Mouse (Mus musculus) intestine, embryonic 16.5 days (tissue): ENCODE measurements around the gene Hmx2. TPM values are rescaled to one million over a fixed set of nuclear protein-coding genes. Genes with fewer than 3 reads are reported as not detected.
A peak's percentile ranks its signal among the peaks of the same experiment; 100 is the strongest.

Source experiments
- ATAC-seq: fragments of 200-750 bp; cut with Nextera tagmentation; 2 replicates; pipeline ENCODE4 v1.8.0; 2017; ENCODE audit warnings: moderate TSS enrichment, moderate library complexity
- H3K27ac ChIP-seq: fragments of 300-500 bp; sonication (generic); 2 replicates; pipeline ENCODE4 v1.5.1; 2014; ENCODE audit warnings: mild to moderate bottlenecking, low read length
- H3K27me3 ChIP-seq: fragments of 300-500 bp; sonication (generic); replicated peaks from 2 replicates; pipeline ENCODE4 v1.6.1; 2014; ENCODE audit warnings: low read length, control low read depth, mixed read lengths; ENCODE audit not compliant: control insufficient read depth, insufficient read depth
- H3K36me3 ChIP-seq: fragments of 300-500 bp; sonication (generic); 2 replicates; pipeline ENCODE4 v1.6.1; 2014; ENCODE audit warnings: low read length, control low read depth; ENCODE audit not compliant: control insufficient read depth, insufficient read depth
- H3K4me1 ChIP-seq: fragments of 300-500 bp; sonication (generic); 2 replicates; pipeline ENCODE4 v1.6.1; 2014; ENCODE audit warnings: low read length, control low read depth, mixed read lengths; ENCODE audit not compliant: control insufficient read depth, insufficient read depth
- H3K4me2 ChIP-seq: fragments of 300-500 bp; sonication (generic); 2 replicates; pipeline ENCODE4 v1.6.1; 2014; ENCODE audit warnings: low read depth, low read length, control low read depth
- H3K4me3 ChIP-seq: fragments of 300-500 bp; sonication (generic); 2 replicates; pipeline ENCODE4 v1.5.1; 2014; ENCODE audit warnings: mild to moderate bottlenecking, low read length
- H3K9ac ChIP-seq: fragments of 300-500 bp; sonication (generic); 2 replicates; pipeline ENCODE4 v1.6.1; 2014; ENCODE audit warnings: low read depth, low read length
- H3K9me3 ChIP-seq: fragments of 300-500 bp; sonication (generic); 2 replicates; pipeline ENCODE4 v1.6.1; 2016; ENCODE audit warnings: low read length, control low read depth; ENCODE audit not compliant: control insufficient read depth
- WGBS: fragments of 180-500 bp; shearing (Covaris S2); extraction: QIAGEN DNeasy Blood & Tissue Kit; methylation state at CpG from one replicate; pipeline ENCODE4 v1.1.7; 2014; 5-methylcytosine and 5-hydroxymethylcytosine counted together
- polyA plus RNA-seq: library from polyadenylated mRNA; unstranded; fragments of >200 nt; fragmentation: Nextera tagmentation; extraction: Ambion mirVana; gene quantifications from 2 replicates; pipeline ENCODE4 v1.2.1, GENCODE M21; 2015

The Hmx2 gene
- 0.39 and 0.68 TPM in 2 replicates for polyA plus RNA-seq

GRCm38 (mm10) chr7:131548473-131548872, at the start of gene Hmx2:
TSS of gene Hmx2 (plus strand) at chr7:131548773.
- no peak for ATAC-seq
- H3K27me3 ChIP-seq = peaks cover 89% of the 10 kb centered on the region
- H3K36me3 ChIP-seq = no peaks in the 10 kb centered on the region
- no peak within 1 kb of the TSS for H3K4me2 ChIP-seq
- no peak within 1 kb of the TSS for H3K4me3 ChIP-seq
- peaks cover 8% of the 10 kb centered on the region for H3K4me1 ChIP-seq
- no peak within 1 kb of the TSS for H3K9ac ChIP-seq
- no peak within 1 kb of the TSS for H3K27ac ChIP-seq
- 4% methylated on average over 3 of the region's 3 CpGs for WGBS
- no peaks in the 10 kb centered on the region for H3K9me3 ChIP-seq

DNA sequence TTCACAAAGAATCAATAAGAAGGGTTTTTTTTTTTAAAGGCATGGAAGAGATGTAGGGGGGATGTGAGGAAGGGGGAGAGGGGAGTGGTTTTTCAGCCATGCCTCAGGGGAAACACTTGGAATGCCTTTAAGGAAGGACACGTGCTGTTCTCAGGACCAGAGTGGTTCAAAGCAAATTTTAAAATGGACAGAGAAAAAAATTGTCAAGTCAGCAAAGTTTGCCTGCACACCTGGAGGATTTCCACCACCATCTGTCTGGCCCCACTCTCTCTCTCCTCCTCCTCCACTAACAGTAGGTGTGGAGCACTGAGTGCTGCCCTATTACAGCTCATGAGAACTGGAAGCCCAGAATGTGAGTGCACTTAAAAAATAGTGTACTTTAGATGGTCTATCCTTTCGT, 44.8 kb upstream of the Hmx2 start:
- Histone ChIP-seq H3K9me3 (no peaks in the 10 kb centered on the region), H3K36me3 (no peaks in the 10 kb centered on the region), H3K4me1 (no peaks in the 10 kb centered on the region), H3K27me3 (0 out of 2 replicates have a peak, but pooled peaks cover 2% of the 10 kb centered on the region), H3K9ac (no peak overlapping the region), H3K4me3 (no peak overlapping the region), H3K4me2 (no peak overlapping the region), H3K27ac (no peak overlapping the region)
- ATAC-seq = no peak
- WGBS = 72% methylated on average over 2 of the region's 2 CpGs

DNA sequence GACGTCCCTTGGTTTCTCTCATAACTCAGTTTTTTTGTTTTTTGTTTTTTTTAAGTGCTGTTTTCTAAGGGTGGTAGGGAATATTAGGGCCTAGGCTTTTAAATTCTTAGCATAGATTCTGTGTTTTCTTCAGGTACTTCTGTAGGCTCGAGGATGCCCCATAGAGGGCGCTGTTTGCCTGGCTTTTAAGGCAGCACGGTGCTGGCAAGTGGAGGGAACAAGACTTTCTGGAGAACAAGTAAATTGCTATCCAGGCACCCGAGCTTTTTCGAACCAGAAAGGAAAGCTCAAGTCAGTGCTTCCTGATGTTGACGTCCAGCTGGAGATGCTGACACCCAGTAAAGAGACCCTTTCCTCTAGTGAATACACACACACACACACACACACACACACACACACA, 8.6 kb upstream of the Hmx2 start:
- WGBS = under 1% methylated on average over 7 of the region's 7 CpGs
- H3K4me2 ChIP-seq = no peak overlapping the region
- ATAC-seq = 0 out of 2 replicates have a peak, but pooled peaks have one; percentile 31

GRCm38 (mm10) chr7:131541184-131542114, 7.1 kb upstream of the Hmx2 start:
- Histone ChIP-seq H3K27ac (no peak overlapping the region), H3K9me3 (no peaks in the 10 kb centered on the region), H3K4me2 (no peak overlapping the region), H3K9ac (no peak overlapping the region), H3K27me3 (peaks cover 65% of the 10 kb centered on the region), H3K4me3 (peak overlapping the region; percentile 4; the same call in 1 of the 2 replicates), H3K36me3 (no peaks in the 10 kb centered on the region), H3K4me1 (peaks cover 22% of the 10 kb centered on the region)
- 2% methylated on average over 41 of the region's 41 CpGs for WGBS
- ATAC-seq = no peak

More for the DNA sequence above, 8.6 kb upstream of the Hmx2 start:
- peaks cover 22% of the 10 kb centered on the region for H3K4me1 ChIP-seq
- H3K9me3 ChIP-seq = no peaks in the 10 kb centered on the region
- H3K27ac ChIP-seq = no peak overlapping the region
- no peaks in the 10 kb centered on the region for H3K36me3 ChIP-seq
- no peak overlapping the region for H3K9ac ChIP-seq
- no peak overlapping the region for H3K4me3 ChIP-seq
- H3K27me3 ChIP-seq = peaks cover 54% of the 10 kb centered on the region

- peak; percentile 15; the same call in 1 of the 2 replicates for ATAC-seq
These were observed 6.3 kb upstream of the Hmx2 start, which contains the start of gene Hmx3 for GRCm38 (mm10) chr7:131542115-131542871. TSS of gene Hmx3 (plus strand) at chr7:131542867.

GRCm38 (mm10) chr7:131542872-131543622, 5.5 kb upstream of the Hmx2 start:
- H3K27ac ChIP-seq = no peak overlapping the region
- H3K9me3 ChIP-seq = no peaks in the 10 kb centered on the region
- peaks cover 22% of the 10 kb centered on the region for H3K4me1 ChIP-seq
- H3K4me3 ChIP-seq = peak overlapping the region; percentile 39
- H3K27me3 ChIP-seq = peaks cover 79% of the 10 kb centered on the region
- H3K9ac ChIP-seq = 0 out of 2 replicates have a peak overlapping the region, but pooled peaks have one; percentile 24
- WGBS = 2% methylated on average over 49 of the region's 71 CpGs
- H3K36me3 ChIP-seq = no peaks in the 10 kb centered on the region
- ATAC-seq = no peak; the same call in 1 of the 2 replicates
- H3K4me2 ChIP-seq = peak overlapping the region; percentile 59

More at GRCm38 (mm10) chr7:131542115-131542871, 6.3 kb upstream of the Hmx2 start, which contains the start of gene Hmx3:
- H3K9me3 ChIP-seq = no peaks in the 10 kb centered on the region
- peaks cover 22% of the 10 kb centered on the region for H3K4me1 ChIP-seq
- H3K9ac ChIP-seq = 0 out of 2 replicates have a peak within 1 kb of the TSS, but pooled peaks have one; percentile 24
- H3K36me3 ChIP-seq = no peaks in the 10 kb centered on the region
- peak within 1 kb of the TSS; percentile 39 for H3K4me3 ChIP-seq
- H3K27ac ChIP-seq = no peak within 1 kb of the TSS
- peak within 1 kb of the TSS; percentile 59 for H3K4me2 ChIP-seq
- WGBS = under 1% methylated on average over 64 of the region's 65 CpGs
- H3K27me3 ChIP-seq = peaks cover 72% of the 10 kb centered on the region

GRCm38 (mm10) chr7:131543623-131544481, 4.7 kb upstream of the Hmx2 start:
- Histone ChIP-seq H3K27ac (no peak overlapping the region), H3K4me1 (peaks cover 22% of the 10 kb centered on the region), H3K27me3 (peaks cover 87% of the 10 kb centered on the region), H3K4me3 (peak overlapping the region; percentile 39), H3K4me2 (peak overlapping the region; percentile 59), H3K9ac (0 out of 2 replicates have a peak overlapping the region, but pooled peaks have one; percentile 24), H3K36me3 (no peaks in the 10 kb centered on the region), H3K9me3 (no peaks in the 10 kb centered on the region)
- no peak for ATAC-seq
- under 1% methylated on average over 75 of the region's 75 CpGs for WGBS

- Histone ChIP-seq H3K4me3 (no peak overlapping the region), H3K9me3 (no peaks in the 10 kb centered on the region), H3K27ac (no peak overlapping the region), H3K4me2 (no peak overlapping the region), H3K9ac (no peak overlapping the region), H3K27me3 (peaks cover 88% of the 10 kb centered on the region), H3K36me3 (no peaks in the 10 kb centered on the region), H3K4me1 (peaks cover 22% of the 10 kb centered on the region)
- 2% methylated on average over 5 of the region's 5 CpGs for WGBS
- no peak for ATAC-seq
These were observed 3.7 kb upstream of the Hmx2 start for GRCm38 (mm10) chr7:131544871-131545270.
